Mouse (Mus musculus): ENCODE measurements around the gene Ssbp2.

Ssbp2 gene

DNA sequence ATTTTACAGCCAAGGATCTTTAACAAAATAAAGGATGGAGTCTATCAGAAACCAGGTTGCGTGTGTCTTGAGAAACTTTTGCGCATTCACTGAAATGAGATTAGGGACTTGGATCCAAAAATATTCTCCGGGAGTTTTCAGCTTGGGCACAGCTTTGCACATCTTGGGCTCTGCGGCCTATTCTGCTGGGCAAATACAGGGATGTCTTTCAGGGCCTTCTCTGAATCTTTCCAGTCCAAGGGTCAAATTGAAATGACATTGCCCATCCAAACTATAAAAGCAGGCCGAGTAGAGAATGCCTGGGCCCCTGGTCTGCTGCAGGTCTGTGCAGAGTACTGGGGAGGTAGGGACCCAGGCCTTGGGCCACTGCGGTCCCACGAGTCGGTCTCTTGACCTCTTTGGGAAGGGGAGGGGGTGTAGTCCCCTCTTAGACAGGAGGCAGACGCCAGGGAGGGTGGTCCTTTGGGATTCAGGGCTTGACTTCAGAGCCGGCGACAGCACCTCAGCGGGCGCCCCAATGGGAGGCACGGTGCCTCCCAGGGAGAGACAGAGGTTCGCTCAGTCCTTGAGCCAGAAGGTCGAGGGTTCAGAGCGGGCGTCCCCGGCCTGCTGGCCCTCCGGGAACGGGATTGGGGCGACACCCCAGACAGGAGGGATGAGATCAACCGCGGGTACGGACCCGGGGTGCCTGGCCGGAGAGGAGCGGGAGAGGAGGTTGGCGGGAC lies at the start of gene Ssbp2:
TSS of gene Ssbp2 (plus strand) at position 388 of the 725 bp plus-strand sequence.
- no peak for DNase-seq (ENCODE audit: low spot score)

DNA sequence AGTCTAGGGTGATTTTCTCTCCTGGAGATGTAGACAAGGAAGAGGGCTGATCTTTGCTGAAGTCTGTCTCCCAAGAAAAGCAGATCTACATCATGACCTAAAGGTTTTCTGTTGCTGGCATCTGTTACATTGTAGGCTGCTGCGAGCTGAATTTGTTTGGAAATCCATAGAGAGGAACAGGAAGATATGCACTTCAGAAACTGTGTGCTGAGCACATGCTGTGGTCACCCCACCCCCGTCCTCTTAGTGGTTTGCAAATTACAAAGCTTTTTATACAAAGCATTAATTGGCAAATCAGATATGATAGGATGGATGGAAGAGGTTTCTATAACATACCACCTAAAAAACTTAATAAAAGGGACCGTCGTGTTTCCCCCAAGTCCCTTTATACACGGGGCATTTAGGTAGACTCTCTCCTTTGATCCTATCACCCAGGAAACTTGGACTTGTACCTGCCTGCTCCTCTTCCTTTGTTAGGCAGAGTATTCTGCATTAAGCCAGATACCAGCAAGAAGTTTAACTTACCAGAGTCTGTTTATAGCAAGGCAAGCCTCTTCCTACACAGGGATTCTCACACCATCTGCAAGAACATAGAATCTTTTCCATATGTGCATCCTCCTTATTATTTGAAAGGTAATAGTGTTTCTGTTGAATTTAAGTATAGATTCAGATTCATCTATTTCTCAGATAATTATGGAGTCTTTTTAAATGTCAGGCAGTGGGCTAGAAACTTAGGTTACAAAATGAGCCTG lies 46.2 kb upstream of the Ssbp2 start:
- no peak for DNase-seq (ENCODE audit: low spot score)

DNA sequence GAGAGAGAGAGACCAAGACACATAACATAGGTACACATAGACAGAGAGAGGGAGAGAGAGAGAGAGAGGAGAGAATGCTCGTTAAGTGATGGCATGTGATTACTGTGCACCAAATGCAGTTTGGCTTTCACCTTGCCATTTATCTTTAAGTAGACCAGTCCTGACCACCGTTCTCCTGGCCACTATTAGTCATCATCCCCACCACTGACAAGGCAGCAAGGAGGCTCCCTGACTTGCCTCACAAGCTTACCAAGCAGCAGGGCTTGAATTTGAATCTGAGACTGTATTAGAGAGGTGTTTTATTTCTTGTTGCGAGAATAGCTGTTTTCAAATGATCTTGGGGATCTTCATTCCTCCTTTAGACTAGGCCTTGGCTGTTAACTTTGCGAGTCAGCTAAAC lies 44.2 kb upstream of the Ssbp2 start:
- DNase-seq (ENCODE audit: low spot score): no peak

DNA sequence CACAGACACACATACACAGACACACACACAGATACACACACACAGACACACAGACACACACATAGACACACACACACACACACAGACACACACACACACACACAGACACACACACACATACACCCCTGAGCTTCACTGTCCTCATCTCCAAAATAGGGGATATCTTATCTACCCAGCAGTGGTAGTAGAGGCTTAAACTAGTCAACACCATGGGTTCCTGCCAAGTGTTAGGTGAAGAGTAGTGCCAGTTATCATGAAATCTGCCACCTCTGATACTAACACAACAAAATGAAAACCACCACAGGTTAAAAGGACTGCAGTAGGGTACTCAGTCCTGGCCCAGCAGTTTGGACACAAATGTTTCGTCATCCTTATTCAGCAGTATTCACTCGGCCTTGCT lies 43.4 kb upstream of the Ssbp2 start:
- DNase-seq (ENCODE audit: low spot score): no peak

GRCm38 (mm10) chr13:91421387-91421949 lies 38.6 kb upstream of the Ssbp2 start:
- no peak for DNase-seq (ENCODE audit: low spot score)

DNA sequence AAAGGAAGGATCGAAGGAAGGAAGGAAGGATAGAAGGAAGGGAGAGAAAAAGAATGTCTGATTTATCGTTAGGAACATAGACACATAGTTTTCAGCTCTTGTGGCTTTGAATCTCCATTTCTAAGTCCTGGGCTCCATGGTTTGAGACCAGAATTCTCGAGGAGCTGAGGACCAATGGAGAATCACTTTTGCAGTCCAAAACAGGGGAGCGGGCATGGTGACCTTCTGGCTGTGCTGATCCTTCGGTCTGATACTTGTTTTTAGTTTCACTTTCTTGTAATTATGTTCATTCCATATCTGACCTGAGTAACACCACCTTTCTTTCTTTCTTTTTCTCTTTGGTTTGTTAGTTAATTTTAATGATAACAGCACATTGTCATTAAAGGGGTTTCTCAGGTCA lies 29.2 kb upstream of the Ssbp2 start:
- no peak for DNase-seq (ENCODE audit: low spot score)

- DNase-seq (ENCODE audit: low spot score): no peak
These were observed 28.4 kb upstream of the Ssbp2 start for GRCm38 (mm10) chr13:91431392-91432355.

GRCm38 (mm10) chr13:91433021-91433420 lies 27.1 kb upstream of the Ssbp2 start:
- DNase-seq (ENCODE audit: low spot score): no peak

DNA sequence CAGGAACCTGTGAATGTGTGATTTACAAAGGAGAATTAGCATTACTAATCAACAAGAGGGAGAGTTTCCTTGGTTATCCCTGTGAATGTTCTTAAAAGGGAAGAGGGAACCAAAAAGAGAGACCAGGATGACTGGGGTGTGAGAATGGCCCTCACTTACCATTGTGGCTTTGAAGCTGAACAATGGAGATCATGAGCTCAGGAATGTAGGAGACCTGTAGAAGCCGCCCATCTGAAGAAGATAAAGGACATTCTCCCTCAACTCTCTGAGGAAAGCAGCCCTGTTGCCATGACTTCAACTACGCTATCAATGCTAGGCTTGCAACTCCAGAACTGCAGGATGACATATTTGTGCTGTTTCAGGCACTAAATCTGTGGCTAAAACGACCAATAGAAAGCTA lies 22.2 kb upstream of the Ssbp2 start:
- no peak for DNase-seq (ENCODE audit: low spot score)

DNA sequence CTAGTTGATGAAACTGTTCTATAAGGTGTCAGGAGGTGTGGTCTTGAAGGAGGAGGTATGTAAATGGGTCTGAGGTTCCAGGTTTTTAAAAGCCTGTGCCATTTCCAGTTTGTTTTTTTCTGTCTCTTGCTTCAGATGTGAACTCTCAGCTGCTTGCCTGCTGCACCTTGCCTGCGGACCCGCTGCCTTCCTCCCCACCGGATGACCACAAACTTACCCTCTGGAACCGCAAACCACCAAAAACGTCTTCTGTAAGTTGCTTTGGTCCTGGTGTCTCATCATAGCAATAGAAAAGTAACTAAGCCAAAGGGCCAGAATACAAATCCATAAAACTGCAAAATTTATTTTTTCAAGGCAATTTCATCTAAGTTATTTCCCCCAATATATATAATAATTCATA lies 18.6 kb upstream of the Ssbp2 start:
- no peak for DNase-seq (ENCODE audit: low spot score)

GRCm38 (mm10) chr13:91446728-91447127 lies 13.4 kb upstream of the Ssbp2 start:
- DNase-seq (ENCODE audit: low spot score): no peak

GRCm38 (mm10) chr13:91448936-91449335 lies 11.1 kb upstream of the Ssbp2 start:
- no peak for DNase-seq (ENCODE audit: low spot score)

DNA sequence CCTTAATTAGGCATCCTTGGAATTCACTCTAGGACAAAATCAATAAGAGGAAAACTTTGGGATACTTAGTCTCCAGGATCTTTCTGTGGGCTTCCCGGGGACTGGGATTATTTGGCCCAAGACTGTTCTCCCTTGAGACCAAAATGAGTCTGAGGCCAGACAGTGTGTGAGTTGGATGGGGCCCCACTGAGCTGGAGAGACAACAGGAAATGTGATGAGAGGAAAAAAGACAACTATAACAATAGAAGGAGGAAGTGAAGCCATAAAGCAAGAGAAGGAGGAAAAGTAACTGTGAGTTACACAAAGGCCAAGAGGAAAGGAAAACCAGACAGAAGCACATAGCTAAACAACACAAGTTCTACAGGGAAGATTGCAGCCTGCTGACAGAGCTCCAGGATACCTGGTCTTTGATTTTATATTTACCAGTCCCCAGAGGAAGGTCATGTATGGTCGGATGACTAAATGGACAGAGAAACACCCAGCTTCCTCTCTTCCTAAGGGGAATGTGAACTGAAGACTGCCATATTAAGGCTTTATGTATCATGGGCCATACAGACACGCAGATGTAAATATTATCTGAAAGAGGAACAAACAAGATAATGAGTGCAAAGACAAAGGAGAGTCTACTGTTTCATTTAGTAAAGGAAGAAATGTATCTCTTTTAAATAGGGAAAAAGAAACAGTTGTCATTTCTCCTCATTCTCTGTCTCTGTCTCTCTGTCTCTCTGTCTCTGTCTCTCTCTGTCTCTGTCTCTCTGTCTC lies 8.5 kb upstream of the Ssbp2 start:
- no peak for DNase-seq (ENCODE audit: low spot score)

DNA sequence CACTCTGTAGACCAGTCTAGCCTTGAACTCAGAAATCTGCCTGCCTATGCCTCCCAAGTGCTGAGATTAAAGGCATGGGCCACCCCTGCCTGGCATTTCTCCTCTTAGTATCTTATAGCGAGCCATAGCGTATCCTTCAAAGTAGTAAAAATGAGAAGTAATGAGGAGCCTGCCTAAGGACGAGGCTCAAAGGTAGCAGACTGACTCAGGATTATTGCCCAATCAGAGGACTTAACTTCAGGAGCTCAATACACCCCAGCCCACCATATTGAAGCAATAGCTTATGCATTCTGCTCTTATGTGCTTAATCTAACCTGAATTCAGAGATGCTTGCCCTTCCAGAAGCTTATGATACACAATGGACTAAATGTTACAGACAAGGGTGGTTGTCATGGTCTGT lies 7.8 kb upstream of the Ssbp2 start:
- no peak for DNase-seq (ENCODE audit: low spot score)

- no peak for DNase-seq (ENCODE audit: low spot score)
These were observed 6.8 kb upstream of the Ssbp2 start for GRCm38 (mm10) chr13:91453236-91453635.

DNA sequence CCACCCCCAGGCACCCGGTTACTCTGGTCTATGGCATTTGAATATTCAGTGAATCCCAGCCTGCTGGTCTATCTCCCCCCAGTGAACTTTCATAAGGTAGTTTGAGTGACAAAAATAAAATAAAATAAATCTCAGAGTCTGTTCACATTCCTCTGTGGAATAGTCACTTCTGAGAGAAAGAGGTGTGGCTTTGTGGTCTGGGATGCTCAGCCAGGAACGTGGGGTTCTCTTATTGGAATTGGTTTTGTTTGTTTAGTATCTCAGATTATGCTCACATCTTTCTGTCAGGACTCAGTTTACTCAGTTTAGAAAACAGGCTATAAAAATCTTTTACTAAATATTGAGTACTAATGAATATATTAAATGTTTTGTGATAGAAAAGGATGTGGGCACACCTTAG lies 4.0 kb upstream of the Ssbp2 start:
- no peak for DNase-seq (ENCODE audit: low spot score)

GRCm38 (mm10) chr13:91456735-91457134 lies 3.3 kb upstream of the Ssbp2 start:
- DNase-seq (ENCODE audit: low spot score): no peak

DNA sequence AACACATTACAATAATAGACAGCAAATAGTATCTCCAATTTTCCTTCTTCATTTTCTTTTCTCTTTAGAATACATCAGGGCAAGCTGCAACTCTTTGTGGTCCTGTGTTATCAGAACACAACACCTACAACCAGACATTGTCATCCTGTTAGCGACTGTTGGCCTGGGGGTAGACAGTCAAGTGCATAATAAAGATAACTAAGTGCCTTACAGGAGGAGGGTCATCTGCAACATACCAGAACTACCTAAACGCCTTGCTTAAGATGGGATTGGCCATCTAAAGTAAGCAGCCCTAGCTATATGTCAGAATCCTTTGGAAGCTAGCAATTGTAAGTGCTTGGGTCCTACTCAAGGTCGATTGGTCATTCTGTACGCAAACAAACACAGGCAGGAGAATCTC lies 2.1 kb upstream of the Ssbp2 start:
- no peak for DNase-seq (ENCODE audit: low spot score)

- no peak for DNase-seq (ENCODE audit: low spot score)
These were observed 594 bp upstream of the Ssbp2 start for GRCm38 (mm10) chr13:91459489-91459888.

DNA sequence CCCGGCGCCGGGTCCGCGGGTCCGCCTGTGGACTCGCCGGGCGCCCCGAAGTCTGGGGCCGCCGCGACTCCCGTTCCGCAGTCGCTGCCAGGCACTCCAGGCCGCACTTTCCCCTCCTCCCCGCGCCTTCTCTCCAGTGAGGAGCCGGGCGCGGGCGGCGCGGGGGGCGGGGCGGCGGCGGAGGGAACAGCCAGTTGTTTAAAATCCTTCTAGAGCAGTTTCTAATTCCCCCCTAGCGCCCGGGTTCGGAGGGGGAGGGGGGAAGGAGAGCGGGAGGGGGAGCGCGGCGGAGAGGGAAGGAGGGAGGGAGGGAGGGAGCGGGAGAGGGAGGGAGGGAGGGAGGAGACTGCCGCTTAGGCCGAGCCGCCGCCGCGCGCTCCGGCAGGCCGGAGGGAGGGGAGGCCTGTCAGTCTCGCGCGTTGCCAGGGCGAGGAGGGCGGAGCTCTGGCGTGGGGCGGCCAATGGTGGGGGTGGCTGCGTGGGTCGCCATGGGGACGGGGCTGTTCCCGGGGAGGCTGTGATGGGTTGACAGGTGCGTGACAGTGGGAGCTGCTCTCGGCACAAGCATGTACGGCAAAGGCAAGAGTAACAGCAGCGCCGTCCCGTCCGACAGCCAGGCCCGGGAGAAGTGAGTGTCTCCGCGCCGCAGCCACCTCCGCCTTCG lies 670 bp downstream of the Ssbp2 start:
- peak; percentile 99 for DNase-seq (ENCODE audit: low spot score)

DNA sequence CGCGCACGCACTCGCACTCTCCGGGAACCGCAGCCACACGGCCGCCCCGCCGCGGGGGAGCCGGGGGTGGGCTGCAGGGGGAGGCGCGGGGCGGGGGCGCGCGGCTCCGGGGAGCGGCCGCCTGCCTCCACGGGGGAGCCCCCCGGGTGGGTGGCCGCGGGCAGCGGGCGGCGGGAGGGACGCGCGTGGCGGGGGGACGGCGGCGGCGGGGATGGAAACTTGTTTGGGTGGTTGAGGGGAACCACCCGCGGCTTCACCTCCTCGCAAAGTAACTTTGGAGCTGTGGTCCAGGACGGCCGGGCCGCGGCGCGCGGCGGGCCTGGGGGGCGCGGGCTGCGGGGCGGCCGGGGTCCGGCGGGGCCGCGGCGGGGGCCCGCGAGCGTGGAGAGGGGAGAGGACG lies 1.2 kb downstream of the Ssbp2 start:
- DNase-seq (ENCODE audit: low spot score): no peak
